Mouse (Mus musculus): Measurements from ENCODE around the gene Krtap4-2.

GRCm38 (mm10) chr11:99590981-99591380 is 43.9 kb downstream of the Krtap4-2 start, which contains the start of gene Krtap1-3:
- no peak for TF ChIP-seq POLR2A (IDR thresholded peaks at IDR 0.05; ENCODE audit: control insufficient read depth, extremely low read depth, insufficient read depth, low read length, poor library complexity)
- TF ChIP-seq CTCF (IDR thresholded peaks at IDR 0.05; ENCODE audit: borderline replicate concordance, control insufficient read depth, extremely low read depth, insufficient read depth, low read length, poor library complexity): no peak
